ENCODE assay signal across 11 mouse cellular contexts in genomic region chr2:32633660-32634059, GRCm38 (mm10). TPM values are rescaled to one million over a fixed set of nuclear protein-coding genes. Genes with fewer than 3 reads are reported as not detected.
DNase-seq lines count a peak whose midpoint lies in the region; ATAC-seq and TF ChIP-seq lines count a peak whose summit lies in the region.
"Had no signal": no experiment of that assay in that cellular context is flagged by ENCODE, and none has a peak within 500 bp of the region (broad histone marks: within the 10 kb centered on the region; RNA-seq: fewer than 3 reads in every experiment).

No protein-coding gene starts in this region.

- peak overlapping the region; percentile 59 for H3K27ac ChIP-seq in embryonic facial prominence, embryonic 10.5 days (replicated peaks)
- peak overlapping the region; percentile 57 for H3K27ac ChIP-seq in intestine, postnatal 0 days (ENCODE audit: low read depth, low read length)
- peak overlapping the region; percentile 76 for H3K27ac ChIP-seq in lung, embryonic 15.5 days
- no peak overlapping the region for H3K27ac ChIP-seq in forebrain, embryonic 11.5 days (ENCODE audit: low read depth, low read length)

- no peaks in the 10 kb centered on the region; the same call in 1 of the 2 replicates for H3K36me3 ChIP-seq in embryonic facial prominence, embryonic 10.5 days (replicated peaks)
- H3K36me3 ChIP-seq in intestine, postnatal 0 days (ENCODE audit: control insufficient read depth, insufficient read depth), result no peaks in the 10 kb centered on the region
- no peaks in the 10 kb centered on the region for H3K36me3 ChIP-seq in lung, embryonic 15.5 days
- H3K36me3 ChIP-seq in forebrain, embryonic 11.5 days (ENCODE audit: control insufficient read depth, insufficient read depth, low read length), result no peaks in the 10 kb centered on the region

- peaks cover 78% of the 10 kb centered on the region for H3K4me1 ChIP-seq in embryonic facial prominence, embryonic 10.5 days
- 0 out of 2 replicates have a peak, but pooled peaks cover 2% of the 10 kb centered on the region for H3K4me1 ChIP-seq in intestine, postnatal 0 days (replicated peaks; ENCODE audit: control insufficient read depth, insufficient read depth, low read length)
- H3K4me1 ChIP-seq in lung, embryonic 15.5 days, result peaks cover 43% of the 10 kb centered on the region
- H3K4me1 ChIP-seq in forebrain, embryonic 11.5 days (replicated peaks; ENCODE audit: control insufficient read depth, insufficient read depth, low read length), result peaks cover 10% of the 10 kb centered on the region

- H3K4me2 ChIP-seq in intestine, postnatal 0 days (replicated peaks; ENCODE audit: low read depth), result no peak overlapping the region
- H3K4me2 ChIP-seq in lung, embryonic 15.5 days, result no peak overlapping the region
- H3K4me2 ChIP-seq in forebrain, embryonic 11.5 days (ENCODE audit: low read depth, low read length, severe bottlenecking), result no peak overlapping the region

- no peak for ATAC-seq in intestine, postnatal 0 days
- ATAC-seq in lung, embryonic 15.5 days (ENCODE audit: borderline replicate concordance, extremely low read depth, low FRiP score, low TSS enrichment), result no peak
- ATAC-seq in forebrain, embryonic 11.5 days (replicated peaks; ENCODE audit: low FRiP score), result no peak
- ATAC-seq: CD4-positive, CD25-positive, alpha-beta regulatory T cell, adult 4 months had no signal

- peak; percentile 67 for DNase-seq in gastrocnemius, adult 18-20 months (ENCODE audit: low spot score)
- DNase-seq in gastrocnemius, postnatal 4 days (ENCODE audit: low spot score in 2 of 2), result no peak
- DNase-seq in embryonic facial prominence, embryonic 10.5 days (ENCODE audit: low spot score), result no peak
- no peak for DNase-seq in forebrain, embryonic 11.5 days (ENCODE audit: low spot score)
- no peak for DNase-seq in cerebellum, adult 9-10 months
- DNase-seq in urinary bladder, postnatal 10 days (ENCODE audit: low spot score), result no peak

- 74% methylated on average over 5 of the region's 5 CpGs for WGBS in embryonic facial prominence, embryonic 10.5 days
- WGBS in intestine, postnatal 0 days, result 65% methylated on average over 5 of the region's 5 CpGs
- 61% methylated on average over 5 of the region's 5 CpGs for WGBS in lung, embryonic 15.5 days
- WGBS in forebrain, embryonic 11.5 days, result 79% methylated on average over 5 of the region's 5 CpGs

- H3K4me3 ChIP-seq in embryonic facial prominence, embryonic 10.5 days, result no peak overlapping the region
- no peak overlapping the region for H3K4me3 ChIP-seq in intestine, postnatal 0 days (ENCODE audit: low read depth, low read length)
- no peak overlapping the region for H3K4me3 ChIP-seq in lung, embryonic 15.5 days
- H3K4me3 ChIP-seq in forebrain, embryonic 11.5 days (ENCODE audit: low read depth, low read length), result no peak overlapping the region
- H3K4me3 ChIP-seq: erythroblast, embryonic 14.5 days had no signal

- TF ChIP-seq CTCF in intestine, postnatal 0 days (IDR thresholded peaks at IDR 0.05; ENCODE audit: low read depth), result no peak

- H3K9ac ChIP-seq in intestine, postnatal 0 days (ENCODE audit: low read depth, low read length), result peak overlapping the region; percentile 18; the same call in 1 of the 2 replicates
- H3K9ac ChIP-seq in lung, embryonic 15.5 days, result no peak overlapping the region
- H3K9ac ChIP-seq in forebrain, embryonic 11.5 days (ENCODE audit: low read length), result no peak overlapping the region

- H3K9me3 ChIP-seq in embryonic facial prominence, embryonic 10.5 days, result no peaks in the 10 kb centered on the region
- no peaks in the 10 kb centered on the region for H3K9me3 ChIP-seq in intestine, postnatal 0 days (ENCODE audit: control insufficient read depth)
- no peaks in the 10 kb centered on the region for H3K9me3 ChIP-seq in lung, embryonic 15.5 days
- H3K9me3 ChIP-seq in forebrain, embryonic 11.5 days (ENCODE audit: control insufficient read depth, low read length), result no peaks in the 10 kb centered on the region

- H3K27me3 ChIP-seq in embryonic facial prominence, embryonic 10.5 days (replicated peaks; ENCODE audit: low read depth, poor library complexity, severe bottlenecking), result no peaks in the 10 kb centered on the region
- H3K27me3 ChIP-seq in intestine, postnatal 0 days (replicated peaks; ENCODE audit: control insufficient read depth, insufficient read depth, low read length), result no peaks in the 10 kb centered on the region
- no peaks in the 10 kb centered on the region for H3K27me3 ChIP-seq in lung, embryonic 15.5 days
- H3K27me3 ChIP-seq in forebrain, embryonic 11.5 days (ENCODE audit: control insufficient read depth, insufficient read depth, low read length), result no peaks in the 10 kb centered on the region

RNA-seq across cellular contexts. Expression of gene Ak1, which starts 12.1 kb away (rescaled TPM):
- total RNA-seq in gastrocnemius, adult 18-20 months (2021), result 1,000 to 10,000 TPM; 1,543 to 1,586 TPM
- total RNA-seq in gastrocnemius, postnatal 4 days (2021), result 100 to 1,000 TPM; 892 to 897 TPM
- polyA plus RNA-seq in embryonic facial prominence, embryonic 10.5 days (2016; fragmentation: Nextera tagmentation; extraction: Ambion mirVana), result 20.5 and 24.7 TPM in 2 replicates
- polyA plus RNA-seq in intestine, postnatal 0 days (2015; fragmentation: Nextera tagmentation; extraction: Ambion mirVana), result 10.5 and 12.1 TPM in 2 replicates
- polyA plus RNA-seq in lung, embryonic 15.5 days (2015; fragmentation: Nextera tagmentation; extraction: Ambion mirVana), result 53.6 and 60.6 TPM in 2 replicates
- polyA plus RNA-seq in forebrain, embryonic 11.5 days (2014; fragmentation: Nextera tagmentation; extraction: Ambion mirVana), result 18.9 and 20.6 TPM in 2 replicates
- polyA plus RNA-seq: CD4-positive, CD25-positive, alpha-beta regulatory T cell, adult 4 months had no signal

RNA-seq across cellular contexts. Expression of gene Eng, which starts 12.7 kb away (rescaled TPM):
- total RNA-seq in gastrocnemius, adult 18-20 months (2021), result 10 to 100 TPM; 21.1 to 34.1 TPM
- 10 to 100 TPM; 55.3 to 60.1 TPM for total RNA-seq in gastrocnemius, postnatal 4 days (2021)
- 23.7 and 25.5 TPM in 2 replicates for polyA plus RNA-seq in embryonic facial prominence, embryonic 10.5 days (2016; fragmentation: Nextera tagmentation; extraction: Ambion mirVana)
- 32.2 and 34.1 TPM in 2 replicates for polyA plus RNA-seq in intestine, postnatal 0 days (2015; fragmentation: Nextera tagmentation; extraction: Ambion mirVana)
- 102 and 107 TPM in 2 replicates for polyA plus RNA-seq in lung, embryonic 15.5 days (2015; fragmentation: Nextera tagmentation; extraction: Ambion mirVana)
- 25.5 and 25.9 TPM in 2 replicates for polyA plus RNA-seq in forebrain, embryonic 11.5 days (2014; fragmentation: Nextera tagmentation; extraction: Ambion mirVana)
- polyA plus RNA-seq: CD4-positive, CD25-positive, alpha-beta regulatory T cell, adult 4 months had no signal

RNA-seq across cellular contexts. Expression of gene St6galnac6, which starts 34.2 kb away (rescaled TPM):
- total RNA-seq in gastrocnemius, adult 18-20 months (2021), result 10 to 100 TPM; 47.0 to 52.2 TPM
- total RNA-seq in gastrocnemius, postnatal 4 days (2021), result 10 to 100 TPM; 57.4 to 63.6 TPM
- polyA plus RNA-seq in embryonic facial prominence, embryonic 10.5 days (2016; fragmentation: Nextera tagmentation; extraction: Ambion mirVana), result 17.1 and 17.3 TPM in 2 replicates
- 8.3 and 9.1 TPM in 2 replicates for polyA plus RNA-seq in intestine, postnatal 0 days (2015; fragmentation: Nextera tagmentation; extraction: Ambion mirVana)
- polyA plus RNA-seq in lung, embryonic 15.5 days (2015; fragmentation: Nextera tagmentation; extraction: Ambion mirVana), result 25.0 and 26.2 TPM in 2 replicates
- 4.7 and 5.1 TPM in 2 replicates for polyA plus RNA-seq in forebrain, embryonic 11.5 days (2014; fragmentation: Nextera tagmentation; extraction: Ambion mirVana)

RNA-seq across cellular contexts. Expression of gene St6galnac4, which starts 46.8 kb away (rescaled TPM):
- 10 to 100 TPM; 13.5 to 19.8 TPM for total RNA-seq in gastrocnemius, adult 18-20 months (2021)
- total RNA-seq in gastrocnemius, postnatal 4 days (2021), result 10 to 100 TPM; 48.8 to 55.1 TPM
- polyA plus RNA-seq in embryonic facial prominence, embryonic 10.5 days (2016; fragmentation: Nextera tagmentation; extraction: Ambion mirVana), result 25.1 and 26.4 TPM in 2 replicates
- polyA plus RNA-seq in intestine, postnatal 0 days (2015; fragmentation: Nextera tagmentation; extraction: Ambion mirVana), result 5.7 and 6.6 TPM in 2 replicates
- 25.9 and 26.1 TPM in 2 replicates for polyA plus RNA-seq in lung, embryonic 15.5 days (2015; fragmentation: Nextera tagmentation; extraction: Ambion mirVana)
- polyA plus RNA-seq in forebrain, embryonic 11.5 days (2014; fragmentation: Nextera tagmentation; extraction: Ambion mirVana), result 15.4 and 16.7 TPM in 2 replicates

RNA-seq across cellular contexts. Expression of gene 9430097D07Rik, which starts 58.2 kb away (rescaled TPM):
- not detected for total RNA-seq in gastrocnemius, adult 18-20 months (2021)
- total RNA-seq in gastrocnemius, postnatal 4 days (2021), result not detected
- 0.11 TPM in 2 replicates for polyA plus RNA-seq in embryonic facial prominence, embryonic 10.5 days (2016; fragmentation: Nextera tagmentation; extraction: Ambion mirVana)
- 0.14 TPM in 1 of 2 replicates, not detected in the other for polyA plus RNA-seq in intestine, postnatal 0 days (2015; fragmentation: Nextera tagmentation; extraction: Ambion mirVana)
- polyA plus RNA-seq in lung, embryonic 15.5 days (2015; fragmentation: Nextera tagmentation; extraction: Ambion mirVana), result 0.29 TPM in 1 of 2 replicates, not detected in the other
- 0.35 TPM in 1 of 2 replicates, not detected in the other for polyA plus RNA-seq in forebrain, embryonic 11.5 days (2014; fragmentation: Nextera tagmentation; extraction: Ambion mirVana)
- total RNA-seq: adrenal gland, adult 18-20 months had no signal
- polyA plus RNA-seq: CD4-positive, CD25-positive, alpha-beta regulatory T cell, adult 4 months; erythroblast, embryonic 14.5 days had no signal
